Mouse (Mus musculus): ENCODE measurements at regions not wholly inside any gene's neighbourhood (a gene's known extent, or its start where the extent isn't known, plus 50 kb on each side); places are given as distances from the start of the nearest gene placed in this dataset.

DNA sequence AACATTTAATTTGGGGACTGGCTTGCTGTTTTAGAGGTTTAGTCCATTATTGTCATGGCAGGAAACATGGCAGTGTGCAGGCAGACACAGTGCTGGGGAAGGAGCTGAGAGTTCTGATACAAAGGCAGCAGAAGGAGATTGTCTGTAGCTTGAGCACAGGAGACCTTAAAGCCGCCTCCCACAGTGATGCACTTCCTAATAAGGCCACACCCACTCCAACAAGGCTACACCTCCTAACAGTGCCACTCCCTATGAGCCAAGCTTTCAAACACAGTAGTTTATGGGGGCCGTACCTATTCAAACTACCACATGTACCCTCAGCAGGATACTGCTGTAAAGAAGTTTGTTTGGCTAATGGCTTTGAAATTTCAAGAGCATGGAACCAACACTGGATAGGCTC is 113.3 kb upstream of the Zfp217 start:
- 92% methylated on average over 2 of the region's 2 CpGs for WGBS
- TF ChIP-seq POLR2A (IDR thresholded peaks at IDR 0.05; ENCODE audit: borderline replicate concordance, extremely low read depth, low read depth, low read length) (no peak), CTCF (IDR thresholded peaks at IDR 0.05; ENCODE audit: insufficient read depth, low read length) (no peak)
- 0 out of 2 replicates have a peak, but pooled peaks cover 2% of the 10 kb centered on the region for H3K4me1 ChIP-seq (ENCODE audit: control insufficient read depth, insufficient read depth, low read length)
- no peak for DNase-seq
- H3K4me3 ChIP-seq (replicated peaks; ENCODE audit: extremely low read depth, low read depth, low read length), result no peak overlapping the region

DNA sequence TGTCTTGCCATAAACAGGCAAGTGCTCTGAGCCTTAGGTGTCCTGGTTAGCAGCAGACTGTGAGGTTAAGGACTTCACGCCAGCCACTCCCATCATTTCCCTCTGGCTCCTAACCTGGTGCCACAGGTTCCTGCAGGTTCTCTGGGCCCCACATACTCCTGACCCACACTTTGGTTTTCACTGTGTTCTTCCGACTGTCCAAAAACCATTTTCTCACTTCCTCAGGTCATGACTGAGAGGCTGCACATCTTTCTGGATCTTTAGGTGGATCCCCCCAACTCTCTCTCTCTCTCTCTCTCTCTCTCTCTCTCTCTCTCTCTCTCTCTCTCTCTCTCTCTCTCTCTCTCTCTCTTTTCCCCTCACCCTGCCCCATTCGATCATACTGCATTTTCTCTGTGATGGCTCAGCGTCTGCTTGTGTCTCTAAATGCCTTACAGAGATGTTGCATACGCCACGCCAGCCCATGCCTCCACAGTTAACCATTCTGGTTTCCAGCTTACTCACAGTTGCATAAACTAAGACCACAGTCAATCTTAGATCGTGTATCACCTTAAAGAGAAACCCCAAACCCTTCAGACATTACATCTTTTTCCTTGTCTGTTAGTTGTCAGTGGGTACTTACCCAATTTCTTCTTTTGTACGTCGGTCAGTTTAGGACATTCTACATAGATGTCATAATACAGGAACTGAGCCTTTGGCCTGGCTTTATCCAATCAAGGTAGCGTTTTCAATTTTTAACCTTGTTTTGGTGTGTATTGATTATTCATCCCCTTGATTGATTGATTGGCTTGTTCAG is 112.0 kb upstream of the Zfp217 start:
- no peak overlapping the region for H3K4me3 ChIP-seq (replicated peaks; ENCODE audit: extremely low read depth, low read depth, low read length)
- TF ChIP-seq CTCF (IDR thresholded peaks at IDR 0.05; ENCODE audit: insufficient read depth, low read length) (no peak), POLR2A (IDR thresholded peaks at IDR 0.05; ENCODE audit: borderline replicate concordance, extremely low read depth, low read depth, low read length) (no peak)
- 0 out of 2 replicates have a peak, but pooled peaks cover 2% of the 10 kb centered on the region for H3K4me1 ChIP-seq (ENCODE audit: control insufficient read depth, insufficient read depth, low read length)
- DNase-seq, result no peak
- WGBS, result 95% methylated on average over 10 of the region's 10 CpGs

DNA sequence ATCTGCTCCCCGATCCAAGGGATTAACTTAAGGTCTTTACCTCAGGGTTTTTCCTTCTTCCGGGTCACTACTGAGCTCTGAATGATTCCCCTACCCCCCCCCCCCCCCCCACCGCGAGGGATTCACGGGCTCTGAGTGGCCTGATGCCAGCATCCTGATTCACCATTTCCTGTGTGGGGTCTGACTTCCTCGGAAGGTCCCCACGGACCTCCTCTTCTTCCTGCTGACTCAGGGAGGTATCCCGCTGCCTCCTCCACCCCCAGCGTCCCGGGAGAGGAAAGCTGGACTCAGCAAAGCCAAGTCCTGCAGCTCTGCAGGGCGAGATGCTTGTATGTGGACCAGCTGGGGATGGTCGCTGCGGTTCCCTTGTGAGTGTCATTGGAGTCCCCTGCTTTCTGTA is 110.5 kb upstream of the Zfp217 start:
- TF ChIP-seq CTCF (IDR thresholded peaks at IDR 0.05; ENCODE audit: insufficient read depth, low read length), result no peak
- no peak for TF ChIP-seq POLR2A (IDR thresholded peaks at IDR 0.05; ENCODE audit: borderline replicate concordance, extremely low read depth, low read depth, low read length)
- Histone ChIP-seq H3K4me1 (ENCODE audit: control insufficient read depth, insufficient read depth, low read length) (0 out of 2 replicates have a peak, but pooled peaks cover 2% of the 10 kb centered on the region), H3K4me3 (replicated peaks; ENCODE audit: extremely low read depth, low read depth, low read length) (no peak overlapping the region)
- DNase-seq, result no peak
- WGBS, result 37% methylated on average over 13 of the region's 13 CpGs

DNA sequence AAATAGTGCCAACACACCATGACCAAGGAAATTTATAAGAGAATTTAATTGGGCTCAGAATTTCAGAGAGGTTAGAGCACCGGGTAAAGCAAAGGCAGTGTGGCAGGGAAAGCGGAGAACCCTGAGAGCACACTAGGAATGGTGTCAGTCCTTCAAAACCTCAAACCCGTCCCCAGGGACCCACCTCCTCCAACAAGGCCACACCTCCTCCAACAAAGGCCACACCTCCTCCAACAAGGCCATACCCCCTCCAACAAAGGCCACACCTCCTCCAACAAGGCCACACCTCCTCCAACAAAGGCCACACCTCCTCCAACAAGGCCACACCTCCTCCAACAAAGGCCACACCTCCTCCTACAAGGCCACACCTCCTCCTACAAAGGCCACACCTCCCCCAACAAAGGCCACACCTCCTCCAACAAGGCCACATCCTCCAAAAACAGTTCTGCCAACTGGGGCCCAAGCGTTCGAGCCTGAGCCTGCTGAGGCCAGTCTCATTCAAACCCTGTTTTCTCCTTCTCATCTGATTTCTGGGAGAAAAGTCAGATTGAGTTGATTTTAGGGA is 109.8 kb upstream of the Zfp217 start:
- TF ChIP-seq POLR2A (IDR thresholded peaks at IDR 0.05; ENCODE audit: borderline replicate concordance, extremely low read depth, low read depth, low read length), result no peak
- no peak for TF ChIP-seq CTCF (IDR thresholded peaks at IDR 0.05; ENCODE audit: insufficient read depth, low read length)
- DNase-seq, result no peak
- 0 out of 2 replicates have a peak, but pooled peaks cover 2% of the 10 kb centered on the region for H3K4me1 ChIP-seq (ENCODE audit: control insufficient read depth, insufficient read depth, low read length)
- WGBS, result 83% methylated on average over 5 of the region's 5 CpGs
- H3K4me3 ChIP-seq (replicated peaks; ENCODE audit: extremely low read depth, low read depth, low read length), result no peak overlapping the region

DNA sequence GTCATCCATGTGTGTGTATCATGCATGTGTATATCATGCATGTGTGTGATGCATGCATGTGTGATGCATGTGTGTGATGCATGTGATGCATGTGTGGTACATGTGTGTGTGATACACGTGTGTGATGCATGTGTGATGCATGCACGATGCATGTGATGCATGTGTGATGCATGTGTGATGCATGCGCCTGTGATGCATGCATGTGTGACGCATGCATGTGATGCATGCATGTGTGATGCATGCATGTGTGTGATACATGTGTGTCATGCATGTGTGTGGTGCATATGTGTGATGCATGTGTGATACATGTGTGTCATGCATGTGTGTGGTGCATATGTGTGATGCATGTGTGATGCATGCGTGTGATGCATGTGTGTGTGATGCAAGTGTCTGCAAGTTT is 108.1 kb upstream of the Zfp217 start:
- no peak for DNase-seq
- 94% methylated on average over 5 of the region's 5 CpGs for WGBS
- 0 out of 2 replicates have a peak, but pooled peaks cover 2% of the 10 kb centered on the region for H3K4me1 ChIP-seq (ENCODE audit: control insufficient read depth, insufficient read depth, low read length)
- no peak overlapping the region for H3K4me3 ChIP-seq (replicated peaks; ENCODE audit: extremely low read depth, low read depth, low read length)
- TF ChIP-seq POLR2A (IDR thresholded peaks at IDR 0.05; ENCODE audit: borderline replicate concordance, extremely low read depth, low read depth, low read length) (no peak), CTCF (IDR thresholded peaks at IDR 0.05; ENCODE audit: insufficient read depth, low read length) (no peak)

DNA sequence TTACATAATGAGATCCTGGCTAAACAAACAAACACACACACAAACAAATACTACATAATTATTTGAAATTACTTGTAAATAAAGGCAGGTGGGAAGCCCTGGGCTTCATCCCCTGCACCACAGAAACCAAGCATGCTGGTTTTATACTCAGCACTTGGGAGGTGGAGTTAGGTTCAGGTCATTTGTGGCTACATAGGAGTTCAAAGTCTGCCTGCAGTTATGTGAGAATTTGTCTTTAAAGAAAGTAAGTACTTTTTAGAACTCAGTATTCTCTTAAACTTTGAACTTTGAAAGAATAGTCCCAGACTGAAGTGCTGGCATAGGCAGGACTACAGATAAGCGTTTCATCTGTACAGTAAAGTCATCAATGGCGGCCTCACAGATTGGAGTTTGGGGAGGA is 107.6 kb upstream of the Zfp217 start:
- TF ChIP-seq POLR2A (IDR thresholded peaks at IDR 0.05; ENCODE audit: borderline replicate concordance, extremely low read depth, low read depth, low read length) (no peak), CTCF (IDR thresholded peaks at IDR 0.05; ENCODE audit: insufficient read depth, low read length) (no peak)
- no peak for DNase-seq
- Histone ChIP-seq H3K4me1 (ENCODE audit: control insufficient read depth, insufficient read depth, low read length) (0 out of 2 replicates have a peak, but pooled peaks cover 2% of the 10 kb centered on the region), H3K4me3 (replicated peaks; ENCODE audit: extremely low read depth, low read depth, low read length) (no peak overlapping the region)
- 93% methylated on average over 2 of the region's 2 CpGs for WGBS

DNA sequence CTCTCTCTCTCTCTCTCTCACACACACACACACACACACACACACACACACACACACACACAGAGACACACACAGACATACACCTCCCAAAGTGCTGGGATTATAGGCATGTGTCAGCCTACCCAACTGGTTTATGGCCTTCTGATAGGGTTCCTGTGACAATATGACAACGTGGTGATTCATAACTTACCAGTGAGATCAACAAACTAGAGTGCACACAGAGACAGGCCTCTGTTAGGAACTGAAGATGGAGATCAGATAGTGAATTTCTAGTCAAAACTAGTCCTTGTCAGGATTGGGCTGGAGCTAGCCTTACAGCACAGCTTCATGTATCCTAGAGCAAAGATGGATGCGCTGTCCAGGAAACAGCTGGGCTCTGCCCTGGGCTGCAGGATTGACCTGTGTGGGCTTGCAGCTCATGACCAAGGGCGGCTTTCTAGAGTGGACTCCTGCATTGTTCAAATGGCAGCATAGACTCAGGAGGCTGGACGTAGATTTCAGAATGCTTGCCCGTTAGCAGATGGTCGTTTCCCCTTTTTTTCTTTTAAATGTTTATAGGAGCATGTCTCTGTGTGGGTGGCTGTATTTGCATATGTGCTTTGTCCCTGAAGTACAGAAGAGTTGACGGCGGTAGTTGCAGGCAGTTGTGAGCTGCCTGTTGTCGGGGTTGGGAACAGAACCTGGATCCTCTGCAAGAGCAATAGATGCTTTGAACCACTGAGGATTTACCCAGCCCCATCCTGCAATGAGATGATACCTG is 106.0 kb upstream of the Zfp217 start:
- Histone ChIP-seq H3K4me1 (ENCODE audit: control insufficient read depth, insufficient read depth, low read length) (0 out of 2 replicates have a peak, but pooled peaks cover 2% of the 10 kb centered on the region), H3K4me3 (replicated peaks; ENCODE audit: extremely low read depth, low read depth, low read length) (no peak overlapping the region)
- no peak for DNase-seq
- 55% methylated on average over 9 of the region's 9 CpGs for WGBS
- no peak for TF ChIP-seq POLR2A (IDR thresholded peaks at IDR 0.05; ENCODE audit: borderline replicate concordance, extremely low read depth, low read depth, low read length)
- TF ChIP-seq CTCF (IDR thresholded peaks at IDR 0.05; ENCODE audit: insufficient read depth, low read length), result no peak

DNA sequence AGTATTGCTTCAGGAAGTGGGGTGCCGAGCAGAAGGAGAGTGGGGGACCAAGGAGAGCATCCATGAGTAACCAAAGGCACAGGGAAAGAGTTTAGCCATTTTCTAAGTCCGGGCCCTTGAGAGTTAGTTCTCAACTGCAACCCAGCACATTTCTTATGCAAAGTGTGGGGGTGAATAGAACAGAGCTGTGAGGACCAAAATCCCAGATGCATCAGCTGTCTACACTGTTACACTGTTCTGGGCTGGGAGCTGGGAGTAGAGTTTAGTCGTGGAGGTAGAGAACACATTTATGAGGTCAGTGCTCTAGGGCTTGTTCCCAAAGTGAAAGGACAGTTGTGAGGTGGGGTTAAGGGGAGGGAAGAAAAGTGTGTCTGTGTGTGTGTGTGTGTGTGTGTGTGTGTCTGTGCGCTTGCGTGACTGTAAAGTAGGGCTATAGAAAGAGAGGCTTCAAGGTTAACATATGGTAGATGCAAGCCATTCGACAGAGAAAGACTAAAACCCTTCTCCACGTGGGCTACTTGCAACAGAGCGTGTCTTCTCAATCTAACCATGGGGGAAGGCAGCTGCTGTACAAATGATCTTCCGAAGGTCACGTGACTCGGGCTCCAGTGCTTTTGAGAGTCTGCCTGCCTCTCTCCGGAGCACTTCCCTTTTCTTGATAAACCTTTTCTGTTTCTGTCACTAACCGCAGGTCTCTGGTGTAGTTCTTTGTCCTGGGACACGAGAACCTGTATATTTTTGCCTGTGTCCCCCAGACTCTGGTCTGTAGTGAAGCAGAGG is 104.5 kb upstream of the Zfp217 start:
- Histone ChIP-seq H3K4me3 (replicated peaks; ENCODE audit: extremely low read depth, low read depth, low read length) (no peak overlapping the region), H3K4me1 (ENCODE audit: control insufficient read depth, insufficient read depth, low read length) (no peaks in the 10 kb centered on the region; the same call in 1 of the 2 replicates)
- TF ChIP-seq POLR2A (IDR thresholded peaks at IDR 0.05; ENCODE audit: borderline replicate concordance, extremely low read depth, low read depth, low read length) (no peak), CTCF (IDR thresholded peaks at IDR 0.05; ENCODE audit: insufficient read depth, low read length) (no peak)
- DNase-seq, result peak; percentile 30
- 62% methylated on average over 14 of the region's 14 CpGs for WGBS

DNA sequence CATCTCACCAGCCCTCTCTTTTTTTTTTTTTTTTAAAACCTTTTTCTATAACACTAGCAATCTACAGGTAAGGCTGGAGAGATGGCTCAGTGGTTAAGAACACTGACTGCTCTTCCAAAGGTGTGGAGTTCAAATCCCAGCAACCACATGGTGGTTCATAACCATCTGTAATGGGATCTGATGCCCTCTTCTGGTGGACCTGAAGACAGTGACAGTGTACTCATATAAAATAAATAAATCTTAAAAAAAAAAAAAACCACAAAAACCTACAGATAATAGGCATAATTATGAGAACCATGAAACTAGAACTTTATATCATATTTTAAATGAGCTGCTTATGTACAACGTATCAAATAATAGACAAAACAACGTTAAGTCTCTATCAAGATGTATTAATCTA is 102.8 kb upstream of the Zfp217 start:
- no peak for DNase-seq
- Histone ChIP-seq H3K4me1 (ENCODE audit: control insufficient read depth, insufficient read depth, low read length) (no peaks in the 10 kb centered on the region; the same call in 1 of the 2 replicates), H3K4me3 (replicated peaks; ENCODE audit: extremely low read depth, low read depth, low read length) (no peak overlapping the region)
- WGBS, result 94% methylated on average over 2 of the region's 2 CpGs
- TF ChIP-seq CTCF (IDR thresholded peaks at IDR 0.05; ENCODE audit: insufficient read depth, low read length), result no peak
- no peak for TF ChIP-seq POLR2A (IDR thresholded peaks at IDR 0.05; ENCODE audit: borderline replicate concordance, extremely low read depth, low read depth, low read length)
